Comparison of ENCODE assay signal across 1 mouse cellular context in genomic region chr1:33749709-33750108, GRCm38 (mm10). TPM values are rescaled to one million over a fixed set of nuclear protein-coding genes. Genes with fewer than 3 reads are reported as not detected.
"Had no signal": no experiment of that assay in that cellular context is flagged by ENCODE, and none has a peak within 500 bp of the region (broad histone marks: within the 10 kb centered on the region; RNA-seq: fewer than 3 reads in every experiment).

No protein-coding gene starts in this region.

RNA-seq across cellular contexts. Expression of gene Bag2, which starts 7.9 kb away (rescaled TPM):
- total RNA-seq: neutrophil, adult 5-6 weeks had no signal
